Mouse (Mus musculus) erythroblast, embryonic 14.5 days (primary cell): ENCODE data around the gene Ddx41. TPM values are rescaled to one million over a fixed set of nuclear protein-coding genes. Genes with fewer than 3 reads are reported as not detected.

ENCODE experiments used
- H3K27me3 ChIP-seq: 2 replicates; pipeline ENCODE4 v1.6.1; 2012; ENCODE audit warnings: inconsistent platforms; ENCODE audit not compliant: control insufficient read depth
- H3K36me3 ChIP-seq: 2 replicates; pipeline ENCODE4 v1.6.1; 2012; ENCODE audit warnings: mild to moderate bottlenecking, inconsistent platforms; ENCODE audit not compliant: control insufficient read depth
- H3K4me1 ChIP-seq: 2 replicates; pipeline ENCODE4 v1.6.1; 2012; ENCODE audit warnings: inconsistent platforms; ENCODE audit not compliant: control insufficient read depth
- H3K4me3 ChIP-seq: replicated peaks from 2 replicates; pipeline ENCODE3; 2012; ENCODE audit warnings: moderate library complexity, mild to moderate bottlenecking, inconsistent platforms
- H3K9me3 ChIP-seq: 2 replicates; pipeline ENCODE4 v1.6.1; 2012; ENCODE audit warnings: low read length, inconsistent platforms, mixed read lengths; ENCODE audit not compliant: control insufficient read depth
- GATA1 ChIP-seq: IDR thresholded peaks from 2 replicates; pipeline ENCODE4 v1.6.1; 2012; ENCODE audit warnings: low read length, inconsistent platforms, mixed read lengths
- TAL1 ChIP-seq: IDR thresholded peaks from 3 replicates; pipeline ENCODE4 v1.6.1; 2012; ENCODE audit warnings: low read length, inconsistent platforms, mixed read lengths
- polyA plus RNA-seq: library from polyadenylated mRNA; stranded (reverse); fragments of >175 nt; gene quantifications from 2 replicates; pipeline ENCODE4 v1.2.3, GENCODE M21; 2012

Gene Ddx41
- polyA plus RNA-seq, 1 experiment: 5.2 TPM

- Histone ChIP-seq H3K4me3 (peak within 1 kb of the TSS; percentile 48), H3K4me1 (peaks cover 6% of the 10 kb centered on the region; the same call in 1 of the 2 replicates), H3K36me3 (no peaks in the 10 kb centered on the region), H3K9me3 (no peaks in the 10 kb centered on the region; the same call in 1 of the 2 replicates), H3K27me3 (peaks cover 86% of the 10 kb centered on the region)
- TF ChIP-seq TAL1 (no peak), GATA1 (no peak)
Measured at GRCm38 (mm10) chr13:55487578-55488498, 48.6 kb downstream of the Ddx41 start, which contains the start of gene Dbn1. Gene Dbn1, minus strand, starts transcription at chr13:55488111.

- Histone ChIP-seq H3K4me1 (peaks cover 6% of the 10 kb centered on the region; the same call in 1 of the 2 replicates), H3K27me3 (peaks cover 81% of the 10 kb centered on the region), H3K9me3 (no peaks in the 10 kb centered on the region; the same call in 1 of the 2 replicates), H3K4me3 (peak overlapping the region; percentile 48), H3K36me3 (no peaks in the 10 kb centered on the region)
- TF ChIP-seq GATA1 (no peak), TAL1 (no peak)
Measured at GRCm38 (mm10) chr13:55486916-55487577, 49.4 kb downstream of the Ddx41 start.

GRCm38 (mm10) chr13:55486029-55486794, 50.2 kb downstream of the Ddx41 start:
- H3K36me3 ChIP-seq: no peaks in the 10 kb centered on the region
- no peak overlapping the region for H3K4me3 ChIP-seq
- no peaks in the 10 kb centered on the region; the same call in 1 of the 2 replicates for H3K9me3 ChIP-seq
- TF ChIP-seq TAL1: no peak
- no peak for TF ChIP-seq GATA1
- peaks cover 79% of the 10 kb centered on the region for H3K27me3 ChIP-seq
- peaks cover 6% of the 10 kb centered on the region; the same call in 1 of the 2 replicates for H3K4me1 ChIP-seq

GRCm38 (mm10) chr13:55484520-55485088, 51.9 kb downstream of the Ddx41 start:
- H3K4me3 ChIP-seq: no peak overlapping the region
- H3K4me1 ChIP-seq: peaks cover 6% of the 10 kb centered on the region; the same call in 1 of the 2 replicates
- peaks cover 74% of the 10 kb centered on the region for H3K27me3 ChIP-seq

GRCm38 (mm10) chr13:55483593-55483992, 52.9 kb downstream of the Ddx41 start:
- no peak overlapping the region for H3K4me3 ChIP-seq
- H3K4me1 ChIP-seq: peaks cover 6% of the 10 kb centered on the region; the same call in 1 of the 2 replicates
- no peaks in the 10 kb centered on the region; the same call in 1 of the 2 replicates for H3K9me3 ChIP-seq
- no peaks in the 10 kb centered on the region for H3K36me3 ChIP-seq
- TF ChIP-seq TAL1: no peak
- no peak for TF ChIP-seq GATA1
- peaks cover 68% of the 10 kb centered on the region for H3K27me3 ChIP-seq

More at GRCm38 (mm10) chr13:55484520-55485088, 51.9 kb downstream of the Ddx41 start:
- Histone ChIP-seq H3K36me3 (no peaks in the 10 kb centered on the region), H3K9me3 (no peaks in the 10 kb centered on the region; the same call in 1 of the 2 replicates)
- TF ChIP-seq TAL1 (no peak), GATA1 (no peak)

GRCm38 (mm10) chr13:55483071-55483470, 53.4 kb downstream of the Ddx41 start:
- TF ChIP-seq TAL1: no peak
- no peak for TF ChIP-seq GATA1
- no peak overlapping the region for H3K4me3 ChIP-seq
- H3K4me1 ChIP-seq: peaks cover 6% of the 10 kb centered on the region; the same call in 1 of the 2 replicates
- peaks cover 63% of the 10 kb centered on the region for H3K27me3 ChIP-seq
- no peaks in the 10 kb centered on the region for H3K36me3 ChIP-seq
- no peaks in the 10 kb centered on the region; the same call in 1 of the 2 replicates for H3K9me3 ChIP-seq

- Histone ChIP-seq H3K27me3 (peaks cover 58% of the 10 kb centered on the region), H3K36me3 (no peaks in the 10 kb centered on the region), H3K9me3 (no peaks in the 10 kb centered on the region; the same call in 1 of the 2 replicates), H3K4me3 (no peak overlapping the region), H3K4me1 (peaks cover 6% of the 10 kb centered on the region)
- TF ChIP-seq GATA1: no peak
- TF ChIP-seq TAL1: no peak
Measured at GRCm38 (mm10) chr13:55482542-55482941, 53.9 kb downstream of the Ddx41 start.

Other genes with a start within 250 kb of the Ddx41 start
- 15.3 and 26.1 TPM in 2 replicates for gene Prelid1, start 216.2 kb downstream of the Ddx41 start, polyA plus RNA-seq
- 11.5 and 12.0 TPM in 2 replicates for gene Rab24, start 214.7 kb downstream of the Ddx41 start, polyA plus RNA-seq
- 14.7 and 15.8 TPM in 2 replicates for gene Mxd3, start 206.8 kb downstream of the Ddx41 start, polyA plus RNA-seq
- 2.9 and 4.8 TPM in 2 replicates for gene Lman2, start 173.9 kb downstream of the Ddx41 start, polyA plus RNA-seq
- gene Rgs14, start 166.9 kb downstream of the Ddx41 start, polyA plus RNA-seq: 0.03 TPM in 1 of 2 replicates, not detected in the other
- not detected in 2 replicates for gene Slc34a1, start 138.5 kb downstream of the Ddx41 start, polyA plus RNA-seq
- not detected in 2 replicates for gene Pfn3, start 121.4 kb downstream of the Ddx41 start, polyA plus RNA-seq
- gene F12, start 109.9 kb downstream of the Ddx41 start, polyA plus RNA-seq: 0.09 and 0.25 TPM in 2 replicates
- gene Grk6, start 91.6 kb downstream of the Ddx41 start, polyA plus RNA-seq: 9.5 and 10.2 TPM in 2 replicates
- 0.08 and 0.23 TPM in 2 replicates for gene Prr7, start 72.4 kb downstream of the Ddx41 start, polyA plus RNA-seq
- 0.05 and 0.06 TPM in 2 replicates for gene Dbn1, start 48.5 kb downstream of the Ddx41 start, polyA plus RNA-seq
- gene Pdlim7, start 23.0 kb downstream of the Ddx41 start, polyA plus RNA-seq: 1.9 and 3.0 TPM in 2 replicates
- gene Dok3, start 7.4 kb downstream of the Ddx41 start, polyA plus RNA-seq: 0.54 and 0.67 TPM in 2 replicates
- 9.1 and 10.2 TPM in 2 replicates for gene Fam193b, start 34.5 kb upstream of the Ddx41 start, polyA plus RNA-seq
- gene Tmed9, start 37.1 kb upstream of the Ddx41 start, polyA plus RNA-seq: 9.5 and 12.0 TPM in 2 replicates
- 0.39 and 0.50 TPM in 2 replicates for gene B4galt7, start 63.2 kb upstream of the Ddx41 start, polyA plus RNA-seq
- gene Caml, start 86.3 kb upstream of the Ddx41 start, polyA plus RNA-seq: 1.9 and 2.3 TPM in 2 replicates
- 1.9 and 2.0 TPM in 2 replicates for gene Ddx46, start 98.4 kb upstream of the Ddx41 start, polyA plus RNA-seq
- 0.18 and 0.29 TPM in 2 replicates for gene B230219D22Rik, start 156.5 kb upstream of the Ddx41 start, polyA plus RNA-seq
- 0.82 and 0.99 TPM in 2 replicates for gene Txndc15, start 178.0 kb upstream of the Ddx41 start, polyA plus RNA-seq
- gene Pcbd2, start 190.7 kb upstream of the Ddx41 start, polyA plus RNA-seq: 6.2 and 8.4 TPM in 2 replicates
- not detected in 2 replicates for gene Catsper3, start 247.9 kb upstream of the Ddx41 start, polyA plus RNA-seq